Mouse (Mus musculus): Measurements from ENCODE around the gene 2700081O15Rik. TPM values are rescaled to one million over a fixed set of nuclear protein-coding genes. Genes with fewer than 3 reads are reported as not detected.

The 2700081O15Rik gene
- polyA plus RNA-seq, 1 experiment = 1.9 TPM

GRCm38 (mm10) chr19:7412361-7412760 lies 5.1 kb upstream of the 2700081O15Rik start:
- H3K4me3 ChIP-seq (ENCODE audit: control insufficient read depth, low read depth, low read length) = no peak overlapping the region
- H3K4me1 ChIP-seq (ENCODE audit: control insufficient read depth, insufficient read depth, low read length) = peaks cover 10% of the 10 kb centered on the region
- no peak overlapping the region for H3K27ac ChIP-seq (ENCODE audit: control insufficient read depth, insufficient read depth, low read depth, low read length)
- TF ChIP-seq POLR2A (IDR thresholded peaks at IDR 0.05; ENCODE audit: control insufficient read depth, low read depth, low read length) (no peak), CTCF (IDR thresholded peaks at IDR 0.05; ENCODE audit: control insufficient read depth, insufficient read depth, insufficient replicate concordance, low read depth, low read length) (no peak)
- no peaks in the 10 kb centered on the region for H3K36me3 ChIP-seq (ENCODE audit: control insufficient read depth, insufficient read depth, low read length)
- no peaks in the 10 kb centered on the region for H3K27me3 ChIP-seq (ENCODE audit: control insufficient read depth, insufficient read depth, low read length)

DNA sequence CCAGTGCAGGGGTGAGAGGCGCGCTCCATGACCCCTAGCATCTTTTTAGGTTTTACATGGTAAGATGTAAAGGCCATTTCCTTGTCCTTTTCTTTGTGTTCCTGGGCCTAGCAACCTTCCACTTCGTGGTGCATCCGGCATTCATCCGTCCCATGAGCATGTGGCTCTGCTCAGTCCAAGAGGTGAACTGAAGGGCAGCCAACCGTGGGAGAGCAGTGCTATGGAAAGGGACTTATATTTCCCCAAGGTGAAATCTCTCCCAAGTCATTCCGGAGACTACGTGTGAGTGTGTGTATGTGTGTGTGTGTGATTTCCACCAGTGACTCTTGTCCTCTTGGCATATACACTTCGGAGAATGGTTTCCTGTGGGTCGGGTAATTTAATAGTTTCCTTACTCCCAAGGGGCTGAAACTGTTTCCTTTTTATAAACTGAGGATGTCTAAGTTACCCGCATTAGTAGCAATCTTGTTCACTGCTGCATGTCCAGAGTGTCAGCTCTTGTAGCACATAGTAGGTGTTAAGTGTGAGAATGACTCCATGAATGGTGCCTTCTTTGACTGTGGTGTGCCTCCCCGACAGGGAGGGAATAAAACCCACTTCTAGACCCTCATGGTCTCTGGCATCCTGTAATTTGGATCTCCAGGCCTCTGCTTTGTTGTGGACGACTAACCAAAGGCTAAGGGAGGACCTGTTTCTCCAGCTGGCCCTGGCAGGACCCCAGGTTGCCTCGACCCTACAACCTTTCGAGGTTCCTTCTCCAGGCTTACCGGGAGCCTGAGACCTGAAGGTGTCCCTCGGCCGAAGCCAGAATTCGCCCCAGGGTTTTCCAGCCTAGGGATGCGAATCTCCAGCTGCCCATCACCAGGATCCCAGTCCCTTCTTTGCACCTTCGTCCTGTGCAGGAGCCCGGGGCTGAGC lies 1.2 kb upstream of the 2700081O15Rik start:
- Histone ChIP-seq H3K36me3 (ENCODE audit: control insufficient read depth, insufficient read depth, low read length) (no peaks in the 10 kb centered on the region), H3K27me3 (ENCODE audit: control insufficient read depth, insufficient read depth, low read length) (no peaks in the 10 kb centered on the region), H3K4me1 (ENCODE audit: control insufficient read depth, insufficient read depth, low read length) (peaks cover 14% of the 10 kb centered on the region), H3K27ac (ENCODE audit: control insufficient read depth, insufficient read depth, low read depth, low read length) (no peak overlapping the region), H3K4me3 (ENCODE audit: control insufficient read depth, low read depth, low read length) (peak overlapping the region; percentile 92)
- no peak for TF ChIP-seq POLR2A (IDR thresholded peaks at IDR 0.05; ENCODE audit: control insufficient read depth, low read depth, low read length)
- TF ChIP-seq CTCF (IDR thresholded peaks at IDR 0.05; ENCODE audit: control insufficient read depth, insufficient read depth, insufficient replicate concordance, low read depth, low read length) = no peak

GRCm38 (mm10) chr19:7417911-7418849 lies 755 bp downstream of the 2700081O15Rik start:
- Histone ChIP-seq H3K4me3 (ENCODE audit: control insufficient read depth, low read depth, low read length) (peak overlapping the region; percentile 92), H3K27me3 (ENCODE audit: control insufficient read depth, insufficient read depth, low read length) (no peaks in the 10 kb centered on the region), H3K4me1 (ENCODE audit: control insufficient read depth, insufficient read depth, low read length) (peaks cover 25% of the 10 kb centered on the region), H3K36me3 (ENCODE audit: control insufficient read depth, insufficient read depth, low read length) (no peaks in the 10 kb centered on the region), H3K27ac (ENCODE audit: control insufficient read depth, insufficient read depth, low read depth, low read length) (0 out of 2 replicates have a peak overlapping the region, but pooled peaks have one; percentile 20)
- TF ChIP-seq CTCF (IDR thresholded peaks at IDR 0.05; ENCODE audit: control insufficient read depth, insufficient read depth, insufficient replicate concordance, low read depth, low read length) (peak; percentile 72), POLR2A (IDR thresholded peaks at IDR 0.05; ENCODE audit: control insufficient read depth, low read depth, low read length) (no peak)

DNA sequence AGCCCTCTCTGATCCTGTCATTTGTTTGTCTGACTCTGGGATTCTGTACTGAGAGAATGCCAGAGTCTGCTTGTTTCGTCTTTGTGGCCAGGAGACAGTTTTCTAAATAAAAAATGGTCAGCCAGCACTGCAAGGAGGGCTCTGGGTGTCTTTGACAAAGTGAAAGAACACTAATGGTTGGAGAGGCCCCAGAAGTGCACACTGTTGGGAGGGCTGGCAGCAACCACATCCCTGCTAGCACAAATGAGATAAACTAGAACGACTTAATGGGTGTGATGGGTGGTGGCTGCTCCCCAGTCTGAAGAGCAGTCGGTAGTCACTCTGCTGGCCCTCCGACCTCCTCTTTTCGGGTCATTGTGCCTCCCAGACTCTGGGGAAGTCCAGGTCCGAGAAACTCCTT lies 1.7 kb downstream of the 2700081O15Rik start:
- TF ChIP-seq CTCF (IDR thresholded peaks at IDR 0.05; ENCODE audit: control insufficient read depth, insufficient read depth, insufficient replicate concordance, low read depth, low read length) = no peak
- TF ChIP-seq POLR2A (IDR thresholded peaks at IDR 0.05; ENCODE audit: control insufficient read depth, low read depth, low read length) = no peak
- no peak overlapping the region for H3K27ac ChIP-seq (ENCODE audit: control insufficient read depth, insufficient read depth, low read depth, low read length)
- H3K27me3 ChIP-seq (ENCODE audit: control insufficient read depth, insufficient read depth, low read length) = no peaks in the 10 kb centered on the region
- H3K36me3 ChIP-seq (ENCODE audit: control insufficient read depth, insufficient read depth, low read length) = no peaks in the 10 kb centered on the region
- no peak overlapping the region for H3K4me3 ChIP-seq (ENCODE audit: control insufficient read depth, low read depth, low read length)
- H3K4me1 ChIP-seq (ENCODE audit: control insufficient read depth, insufficient read depth, low read length) = peaks cover 28% of the 10 kb centered on the region

DNA sequence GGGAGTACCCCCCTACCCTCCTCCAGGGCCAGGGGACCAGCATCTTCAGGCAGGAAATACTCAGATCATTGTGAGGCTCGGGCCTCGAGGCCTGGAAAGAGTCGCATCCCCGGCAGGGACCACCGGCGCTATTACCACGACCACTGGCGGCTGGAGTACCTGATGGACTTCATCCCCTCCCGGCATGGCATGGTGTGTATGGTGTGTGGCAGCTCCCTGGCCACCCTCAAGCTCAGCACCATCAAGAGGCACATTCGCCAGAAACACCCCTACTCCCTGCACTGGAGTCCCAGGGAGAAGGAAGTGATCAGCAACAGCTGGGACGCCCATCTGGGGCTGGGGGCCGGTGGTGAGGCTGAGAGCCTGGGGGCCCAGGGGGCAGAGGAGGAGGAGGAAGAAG lies 2.7 kb downstream of the 2700081O15Rik start:
- Histone ChIP-seq H3K4me3 (ENCODE audit: control insufficient read depth, low read depth, low read length) (no peak overlapping the region), H3K27ac (ENCODE audit: control insufficient read depth, insufficient read depth, low read depth, low read length) (no peak overlapping the region), H3K4me1 (ENCODE audit: control insufficient read depth, insufficient read depth, low read length) (peaks cover 32% of the 10 kb centered on the region), H3K27me3 (ENCODE audit: control insufficient read depth, insufficient read depth, low read length) (no peaks in the 10 kb centered on the region), H3K36me3 (ENCODE audit: control insufficient read depth, insufficient read depth, low read length) (no peaks in the 10 kb centered on the region)
- TF ChIP-seq POLR2A (IDR thresholded peaks at IDR 0.05; ENCODE audit: control insufficient read depth, low read depth, low read length) (no peak), CTCF (IDR thresholded peaks at IDR 0.05; ENCODE audit: control insufficient read depth, insufficient read depth, insufficient replicate concordance, low read depth, low read length) (no peak)

- Histone ChIP-seq H3K27ac (ENCODE audit: control insufficient read depth, insufficient read depth, low read depth, low read length) (no peak overlapping the region), H3K4me3 (ENCODE audit: control insufficient read depth, low read depth, low read length) (peak overlapping the region; percentile 7; the same call in 1 of the 2 replicates), H3K36me3 (ENCODE audit: control insufficient read depth, insufficient read depth, low read length) (no peaks in the 10 kb centered on the region), H3K4me1 (ENCODE audit: control insufficient read depth, insufficient read depth, low read length) (peaks cover 32% of the 10 kb centered on the region), H3K27me3 (ENCODE audit: control insufficient read depth, insufficient read depth, low read length) (no peaks in the 10 kb centered on the region)
- TF ChIP-seq POLR2A (IDR thresholded peaks at IDR 0.05; ENCODE audit: control insufficient read depth, low read depth, low read length) (no peak), CTCF (IDR thresholded peaks at IDR 0.05; ENCODE audit: control insufficient read depth, insufficient read depth, insufficient replicate concordance, low read depth, low read length) (no peak)
These were observed 3.6 kb downstream of the 2700081O15Rik start for GRCm38 (mm10) chr19:7420841-7421601.
